Mouse (Mus musculus) mouse embryonic stem cell (cell line): ENCODE measurements at regions not wholly inside any gene's neighbourhood (a gene's known extent, or its start where the extent isn't known, plus 50 kb on each side); places are given as distances from the start of the nearest gene placed in this dataset.

ENCODE experiments used
- in situ Hi-C, 2 experiments: fragments of 300-500 bp; cut with MboI; formaldehyde crosslinking; loops; 1 replicate in 1 of 2; 3 replicates in 1 of 2; pipeline ENCODE4 v1.14.3; 2019 to 2020; ENCODE audit warnings: low sequenced_read_pairs in 2 of 2, low pct_unique_long_range_greater_than_20kb in 1 of 2, mixed read lengths in 1 of 2; ENCODE audit not compliant: unreplicated experiment in 1 of 2

DNA sequence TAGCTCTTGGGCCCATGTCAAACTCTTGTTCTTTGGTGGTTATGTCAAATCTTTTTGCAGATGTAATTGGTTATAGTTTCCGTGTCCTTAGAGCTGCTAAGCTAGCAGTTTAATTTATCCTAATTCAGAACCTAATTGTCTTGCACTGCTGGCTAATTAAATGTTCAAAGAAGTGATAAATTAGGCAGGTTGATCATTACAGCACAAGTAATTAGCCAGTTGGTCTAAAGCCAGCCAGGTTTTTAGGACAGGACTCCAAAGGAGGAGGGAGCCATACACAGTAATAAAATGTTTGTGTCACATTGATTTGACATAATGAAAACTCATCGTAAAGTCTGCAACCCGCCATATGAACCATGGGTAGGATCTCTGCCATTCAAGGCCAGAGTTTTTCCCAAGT, 449.3 kb upstream of the Castor2 start:
- in situ Hi-C loops, result no loop called here

GRCm38 (mm10) chr5:133645696-133646195, 453.8 kb upstream of the Castor2 start:
- in situ Hi-C loops, result no loop called here

- in situ Hi-C loops, result no loop called here
These were observed 456.2 kb upstream of the Castor2 start for GRCm38 (mm10) chr5:133643326-133643725.

GRCm38 (mm10) chr5:133634481-133634880, 465.0 kb upstream of the Castor2 start:
- in situ Hi-C loops, result no loop called here

- in situ Hi-C loops, result no loop called here
These were observed 467.7 kb upstream of the Castor2 start for GRCm38 (mm10) chr5:133631812-133632211.

DNA sequence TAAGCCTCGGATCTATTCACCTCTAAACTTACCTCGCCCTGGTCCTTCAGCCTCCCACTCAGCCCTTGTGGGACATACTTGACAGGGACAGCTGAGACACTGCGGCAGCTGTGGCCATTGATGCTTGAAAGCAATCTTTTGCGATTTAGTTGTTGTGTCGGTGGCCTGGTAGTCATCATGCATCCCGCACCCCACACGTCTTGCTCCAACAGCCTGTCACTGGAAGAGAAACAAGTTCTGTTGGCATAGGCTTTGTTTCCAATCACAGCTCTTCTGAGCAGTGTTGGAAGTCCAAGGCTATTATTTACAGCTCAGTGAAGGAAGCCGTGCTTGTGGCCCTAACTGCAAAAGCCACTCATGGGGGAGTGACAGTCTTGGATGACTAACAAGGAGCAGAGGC, 480.2 kb upstream of the Castor2 start:
- in situ Hi-C loops, result no loop called here

DNA sequence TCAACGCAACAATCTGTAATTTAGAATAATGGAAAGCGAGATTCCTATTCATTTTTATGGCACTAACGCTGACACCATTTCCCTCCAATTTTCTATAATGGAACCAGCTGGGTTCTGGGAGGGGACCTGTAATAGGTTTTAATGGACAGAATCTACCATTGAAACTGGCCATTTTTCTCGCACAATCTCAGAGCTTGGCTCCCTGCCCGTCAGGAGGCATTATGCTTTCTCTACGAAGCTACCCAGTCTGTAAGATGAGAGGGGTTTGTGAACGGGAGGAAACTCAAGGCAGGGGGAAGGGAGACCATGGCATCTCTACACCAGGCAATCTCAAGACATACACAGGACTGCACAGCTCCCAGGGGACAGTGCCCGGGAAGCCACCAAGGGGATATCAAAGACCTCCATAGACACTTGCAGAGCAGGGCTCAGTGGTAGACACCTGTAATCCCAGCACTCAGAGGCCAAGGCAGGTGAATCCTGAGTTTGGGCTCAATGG, 498.2 kb upstream of the Castor2 start:
- in situ Hi-C loops, result no loop called here

GRCm38 (mm10) chr5:133600630-133601029, 498.9 kb upstream of the Castor2 start:
- in situ Hi-C loops, result no loop called here

DNA sequence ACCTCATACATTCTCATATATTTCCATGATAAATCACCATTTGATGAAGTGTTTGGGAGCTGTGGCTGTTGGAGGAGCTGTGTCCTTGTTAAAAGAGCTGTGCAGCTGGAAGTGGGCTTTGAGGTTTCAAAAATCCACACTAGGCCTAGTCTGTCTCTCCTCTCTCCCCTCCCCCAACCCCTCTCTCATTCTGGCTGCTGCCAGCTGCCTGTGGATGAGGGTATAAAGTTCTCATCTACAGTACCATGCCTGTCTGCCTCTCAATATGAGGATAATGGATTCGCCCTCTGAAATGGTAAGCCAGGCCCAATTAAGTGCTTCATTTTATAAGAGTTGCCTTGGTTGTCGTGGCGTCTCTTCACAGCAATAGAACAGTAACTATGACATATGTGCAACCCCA, 501.4 kb upstream of the Castor2 start:
- in situ Hi-C loops, result no loop called here

- in situ Hi-C loops, result no loop called here
These were observed 513.0 kb upstream of the Castor2 start for GRCm38 (mm10) chr5:133586492-133586891.

GRCm38 (mm10) chr5:133585181-133585580, 514.3 kb upstream of the Castor2 start:
- in situ Hi-C loops, result no loop called here

DNA sequence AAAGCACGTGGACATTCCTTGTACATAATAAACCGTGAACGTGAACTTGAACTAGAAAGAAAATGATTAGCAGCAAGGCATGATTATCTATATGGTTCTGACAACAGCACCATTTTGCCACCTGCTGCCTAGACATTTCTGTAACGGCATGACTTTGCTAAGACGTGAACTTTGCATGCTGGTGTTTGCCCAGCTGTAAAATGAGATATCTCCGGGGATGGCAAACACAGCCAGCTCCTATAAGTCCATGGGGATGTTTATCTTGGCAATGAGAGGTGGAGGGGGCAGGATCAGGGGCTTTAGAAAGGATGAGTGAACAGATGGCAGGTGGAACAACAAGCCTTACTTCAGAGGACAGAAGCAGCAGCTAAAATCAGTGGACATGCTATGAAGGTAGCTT, 522.9 kb upstream of the Castor2 start:
- in situ Hi-C loops, result no loop called here

GRCm38 (mm10) chr5:133569096-133569495, 530.4 kb upstream of the Castor2 start:
- in situ Hi-C loops, result no loop called here

GRCm38 (mm10) chr5:133566506-133566905, 533.0 kb upstream of the Castor2 start:
- in situ Hi-C loops, result no loop called here

DNA sequence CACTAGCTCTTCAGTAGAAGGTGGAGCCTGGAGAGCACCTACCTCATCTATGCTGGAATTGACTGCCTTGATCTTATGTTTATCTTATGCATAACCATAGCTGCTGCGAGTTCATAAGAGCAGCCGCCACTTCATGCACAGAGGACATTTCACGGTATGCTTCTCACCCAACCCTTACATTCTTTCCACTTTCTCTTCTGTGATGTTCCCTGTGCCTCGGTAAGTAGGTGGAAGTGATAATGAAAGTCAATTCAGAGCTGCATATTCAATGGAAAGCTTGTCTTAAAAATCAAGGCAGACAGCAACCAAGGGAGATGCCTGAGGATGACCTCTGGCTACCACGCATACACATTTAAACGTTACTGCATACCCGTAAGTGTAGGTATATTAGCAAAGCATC, 548.9 kb upstream of the Castor2 start:
- in situ Hi-C loops, result no loop called here

DNA sequence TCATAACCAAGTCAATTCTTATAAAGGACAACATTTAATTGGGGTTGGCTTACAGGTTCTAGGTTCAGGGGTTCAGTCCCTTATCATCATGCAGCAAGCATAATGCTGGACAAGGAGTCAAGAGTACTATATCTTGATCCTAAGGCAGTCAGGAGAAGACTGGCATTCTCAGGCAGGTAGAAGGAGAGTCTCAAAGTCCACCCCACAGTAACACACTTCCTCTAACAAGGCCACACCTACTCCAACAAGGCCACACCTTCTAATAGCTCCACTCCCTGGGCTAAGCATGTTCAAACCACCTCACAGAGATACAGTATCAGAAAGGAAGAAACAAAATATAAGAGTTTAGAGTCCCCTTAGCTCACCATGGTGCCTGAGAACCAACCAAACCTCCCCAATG, 557.3 kb upstream of the Castor2 start:
- in situ Hi-C loops, result no loop called here

DNA sequence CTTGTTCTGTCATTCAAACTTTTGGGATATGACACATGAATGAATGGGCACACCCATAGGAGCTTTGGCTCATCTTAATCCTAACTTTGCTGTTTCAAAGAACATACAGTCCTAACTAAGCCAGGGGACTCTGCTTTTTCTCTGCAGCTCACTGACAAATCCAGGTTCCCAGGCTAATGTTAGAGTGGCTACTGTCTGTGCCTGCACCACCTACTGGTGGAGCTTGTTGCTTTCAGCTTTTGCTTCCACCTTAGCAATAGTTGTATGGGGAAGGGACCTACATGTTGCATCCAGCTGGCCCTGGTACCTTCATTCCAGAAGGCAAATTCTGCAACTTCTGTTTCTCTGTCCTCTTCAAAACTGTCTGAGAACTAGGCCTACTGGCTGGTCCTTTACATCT, 566.8 kb upstream of the Castor2 start:
- in situ Hi-C loops, result no loop called here

DNA sequence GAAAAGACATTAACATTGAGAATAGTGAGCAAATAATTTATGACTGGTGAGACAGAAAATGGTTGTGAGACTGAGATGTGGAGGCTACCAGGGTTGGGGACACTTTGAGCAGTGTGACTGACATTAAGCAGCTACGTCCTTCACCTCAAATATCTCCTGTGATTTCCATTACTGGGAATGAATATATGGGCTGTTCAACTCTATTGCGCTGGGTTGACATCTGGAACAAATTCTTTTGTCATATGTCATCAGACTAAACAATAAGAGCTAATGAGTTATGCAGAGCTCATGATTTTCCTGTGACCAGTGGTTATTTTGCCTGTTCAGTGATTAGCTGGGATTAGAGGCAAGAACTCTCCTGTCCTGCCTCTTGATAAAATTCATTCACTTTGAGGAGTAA, 593.9 kb upstream of the Castor2 start:
- in situ Hi-C loops, result no loop called here

DNA sequence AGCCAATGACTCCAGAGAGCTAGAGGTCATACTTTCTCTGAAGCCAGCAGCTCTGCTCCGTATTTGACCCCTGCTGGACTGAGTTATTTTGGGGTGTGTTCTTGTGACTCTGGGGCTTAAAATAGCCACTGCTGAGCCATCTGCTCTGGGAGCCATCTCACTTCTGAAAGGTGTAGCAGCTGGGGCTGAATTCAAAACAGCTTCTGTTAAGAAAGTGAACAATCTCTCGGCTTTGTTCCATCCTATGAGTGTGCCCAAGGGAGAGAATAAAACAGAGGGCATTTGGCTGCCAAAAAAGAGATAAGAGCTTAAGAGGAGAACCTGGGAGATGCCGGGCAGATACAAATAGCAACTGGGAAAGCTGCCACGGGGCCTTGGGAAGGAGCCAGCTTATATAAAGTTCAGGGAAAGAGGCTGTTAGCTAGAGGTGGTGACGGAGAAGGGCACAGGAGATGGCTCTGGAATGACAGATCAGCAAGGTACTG, 611.7 kb upstream of the Castor2 start:
- in situ Hi-C loops, result no loop called here

GRCm38 (mm10) chr5:133482291-133483086, 617.0 kb upstream of the Castor2 start:
- in situ Hi-C loops, result no loop called here
